Mouse (Mus musculus) CH12.LX (cell line): ENCODE data around the gene Klk7. TPM values are rescaled to one million over a fixed set of nuclear protein-coding genes. Genes with fewer than 3 reads are reported as not detected.

Experiments used
- DNase-seq: peaks from one replicate; pipeline ENCODE4 v3.0.0-alpha.2; 2013; ENCODE audit errors: extremely low read depth
- H3K27ac ChIP-seq: 2 replicates; pipeline ENCODE4 v1.5.1; 2012; ENCODE audit warnings: low read depth, mild to moderate bottlenecking, control low read depth, moderate library complexity; ENCODE audit not compliant: insufficient read depth
- H3K27me3 ChIP-seq: replicated peaks from 2 replicates; pipeline ENCODE3; 2012; ENCODE audit warnings: inconsistent platforms
- H3K36me3 ChIP-seq, 2 experiments: replicated peaks in 1 of 2; 2 replicates each; pipeline versions ENCODE3 to v1.6.1; 2012; ENCODE audit warnings: inconsistent platforms in 1 of 2, low read length in 1 of 2, mild to moderate bottlenecking in 1 of 2, mixed read lengths in 1 of 2, moderate library complexity in 1 of 2; ENCODE audit not compliant: control insufficient read depth in 1 of 2, insufficient read depth in 1 of 2
- H3K4me1 ChIP-seq, 2 experiments: 2 replicates each; pipeline ENCODE4 v1.6.1; 2012; ENCODE audit warnings: inconsistent platforms in 1 of 2, moderate library complexity in 1 of 2; ENCODE audit not compliant: insufficient read depth in 2 of 2, control insufficient read depth in 1 of 2
- H3K4me2 ChIP-seq: 2 replicates; pipeline ENCODE4 v1.6.1; 2012; ENCODE audit warnings: low read depth, mild to moderate bottlenecking, control low read depth; ENCODE audit not compliant: poor library complexity, insufficient read depth, severe bottlenecking
- H3K4me3 ChIP-seq, 3 experiments: fragments of 150-350 bp in 1 of 3; sonication (generic) in 1 of 3; replicated peaks in 1 of 3; 2 replicates each; pipeline versions ENCODE3 to v1.5.1; 2011 to 2012; ENCODE audit warnings: low read depth in 2 of 3, low read length in 2 of 3, mild to moderate bottlenecking in 2 of 3, moderate library complexity in 2 of 3, control low read depth in 1 of 3, improper control_type of control experiment in 1 of 3, inconsistent platforms in 1 of 3, mixed read lengths in 1 of 3; ENCODE audit not compliant: poor library complexity in 1 of 3
- H3K79me2 ChIP-seq: replicated peaks from 2 replicates; pipeline ENCODE4 v1.6.1; 2012; ENCODE audit warnings: mild to moderate bottlenecking, moderate library complexity; ENCODE audit not compliant: control insufficient read depth, poor library complexity, insufficient read depth, severe bottlenecking; ENCODE audit errors: extremely low read depth
- H3K9ac ChIP-seq: 2 replicates; pipeline ENCODE4 v1.6.1; 2012; ENCODE audit warnings: low read depth, mild to moderate bottlenecking, control low read depth, moderate library complexity; ENCODE audit not compliant: insufficient read depth
- H3K9me3 ChIP-seq: replicated peaks from 2 replicates; pipeline ENCODE3; 2012; ENCODE audit warnings: low read length, inconsistent platforms, mixed read lengths
- BHLHE40 ChIP-seq: IDR thresholded peaks from 2 replicates; pipeline ENCODE4 v1.6.1; 2011; ENCODE audit warnings: mild to moderate bottlenecking, low read depth, low read length, improper control_type of control experiment
- E2F4 ChIP-seq: IDR thresholded peaks from 2 replicates; pipeline ENCODE4 v1.6.1; 2011; ENCODE audit warnings: low read depth, low read length, improper control_type of control experiment; ENCODE audit not compliant: insufficient replicate concordance
- ETS1 ChIP-seq: conservative IDR thresholded peaks from 2 replicates; pipeline ENCODE4 v1.6.1; 2012; ENCODE audit warnings: low read depth, mild to moderate bottlenecking, inconsistent platforms, low read length, improper control_type of control experiment, moderate library complexity
- GABPA ChIP-seq: IDR thresholded peaks from 2 replicates; pipeline ENCODE4 v1.6.1; 2012; ENCODE audit warnings: low read depth, low read length, improper control_type of control experiment, inconsistent platforms; ENCODE audit not compliant: insufficient replicate concordance
- HCFC1 ChIP-seq: IDR thresholded peaks from 2 replicates; pipeline ENCODE4 v1.6.1; 2012; ENCODE audit warnings: low read depth, mild to moderate bottlenecking, inconsistent platforms, low read length, improper control_type of control experiment
- IRF4 ChIP-seq: IDR thresholded peaks from 2 replicates; pipeline ENCODE4 v1.6.1; 2014; ENCODE audit warnings: low read depth, mild to moderate bottlenecking, inconsistent platforms, low read length, improper control_type of control experiment
- JUN ChIP-seq: IDR thresholded peaks from 2 replicates; pipeline ENCODE4 v1.6.1; 2011; ENCODE audit warnings: low read depth, mild to moderate bottlenecking, low read length, improper control_type of control experiment, moderate library complexity; ENCODE audit not compliant: insufficient read depth
- MAFK ChIP-seq: IDR thresholded peaks from 2 replicates; pipeline ENCODE4 v1.6.1; 2011; ENCODE audit warnings: low read length, improper control_type of control experiment; ENCODE audit not compliant: insufficient replicate concordance
- MEF2A ChIP-seq: IDR thresholded peaks from 2 replicates; pipeline ENCODE4 v1.6.1; 2014; ENCODE audit warnings: low read depth, mild to moderate bottlenecking, inconsistent platforms, low read length, improper control_type of control experiment, borderline replicate concordance
- MXI1 ChIP-seq: IDR thresholded peaks from 2 replicates; pipeline ENCODE4 v1.6.1; 2011; ENCODE audit warnings: mild to moderate bottlenecking, low read depth, low read length, improper control_type of control experiment
- MYC ChIP-seq: IDR thresholded peaks from 2 replicates; pipeline ENCODE4 v1.6.1; 2011; ENCODE audit warnings: low read depth, mild to moderate bottlenecking, improper control_type of control experiment, low read length
- PAX5 ChIP-seq: IDR thresholded peaks from 2 replicates; pipeline ENCODE4 v1.6.1; 2012; ENCODE audit warnings: low read length, inconsistent platforms, mixed read lengths
- POLR2A ChIP-seq: IDR thresholded peaks from 2 replicates; pipeline ENCODE4 v1.6.1; 2011; ENCODE audit warnings: low read depth, mild to moderate bottlenecking, improper control_type of control experiment, low read length
- SIN3A ChIP-seq: IDR thresholded peaks from 2 replicates; pipeline ENCODE4 v1.6.1; 2012; ENCODE audit warnings: low read length, improper control_type of control experiment, inconsistent platforms
- SMC3 ChIP-seq: IDR thresholded peaks from 2 replicates; pipeline ENCODE4 v1.6.1; 2011; ENCODE audit warnings: low read depth, low read length, improper control_type of control experiment
- TBP ChIP-seq: conservative IDR thresholded peaks from 2 replicates; pipeline ENCODE4 v1.6.1; 2011; ENCODE audit warnings: low read depth, low read length, improper control_type of control experiment
- TCF12 ChIP-seq: IDR thresholded peaks from 2 replicates; pipeline ENCODE4 v1.6.1; 2014; ENCODE audit warnings: low read depth, mild to moderate bottlenecking, inconsistent platforms, low read length, improper control_type of control experiment
- UBTF ChIP-seq: IDR thresholded peaks from 2 replicates; pipeline ENCODE4 v1.6.1; 2012; ENCODE audit warnings: low read depth, mild to moderate bottlenecking, inconsistent platforms, low read length, improper control_type of control experiment, moderate library complexity
- USF1 ChIP-seq: IDR thresholded peaks from 2 replicates; pipeline ENCODE4 v1.6.1; 2014; ENCODE audit warnings: low read depth, mild to moderate bottlenecking, inconsistent platforms, low read length, improper control_type of control experiment
- USF2 ChIP-seq: conservative IDR thresholded peaks from 2 replicates; pipeline ENCODE4 v1.6.1; 2011; ENCODE audit warnings: low read depth, low read length, improper control_type of control experiment
- ZC3H11A ChIP-seq: IDR thresholded peaks from 2 replicates; pipeline ENCODE4 v1.6.1; 2012; ENCODE audit warnings: low read depth, mild to moderate bottlenecking, inconsistent platforms, low read length, improper control_type of control experiment
- ZMIZ1 ChIP-seq: IDR thresholded peaks from 2 replicates; pipeline ENCODE4 v1.6.1; 2012; ENCODE audit warnings: low read depth, mild to moderate bottlenecking, inconsistent platforms, low read length, improper control_type of control experiment
- ZNF384 ChIP-seq: IDR thresholded peaks from 2 replicates; pipeline ENCODE4 v1.6.1; 2012; ENCODE audit warnings: low read depth, low read length, improper control_type of control experiment, inconsistent platforms
- dilution Hi-C: fragments of 300-500 bp; cut with MboI; formaldehyde crosslinking; loops from 2 replicates; pipeline ENCODE4 v1.14.3; 2020; ENCODE audit warnings: low sequenced_read_pairs; ENCODE audit not compliant: extremely low pct_unique_long_range_greater_than_20kb, extremely low pct_ligation_motif_present
- in situ Hi-C: fragments of 300-500 bp; cut with MboI; formaldehyde crosslinking; loops from 3 replicates; pipeline ENCODE4 v1.14.3; 2019; ENCODE audit warnings: low sequenced_read_pairs, low pct_ligation_motif_present, low pct_unique_long_range_greater_than_20kb, mixed read lengths
- polyA plus RNA-seq: library from polyadenylated mRNA; unstranded; fragments of >175 nt; gene quantifications from 2 replicates; pipeline ENCODE4 v1.2.1, GENCODE M21; 2012; ENCODE audit warnings: low read depth; ENCODE audit not compliant: insufficient read length
- total RNA-seq, 2 experiments: library from RNA; depleted of rRNA; stranded (reverse); fragments of 300-350 nt in 1 of 2; fragments of >200 nt in 1 of 2; gene quantifications; 2 replicates each; pipeline ENCODE4 v1.2.3; 2012 to 2014

Gene Klk7
- total and polyA plus RNA-seq, 3 experiments, result not detected

DNA sequence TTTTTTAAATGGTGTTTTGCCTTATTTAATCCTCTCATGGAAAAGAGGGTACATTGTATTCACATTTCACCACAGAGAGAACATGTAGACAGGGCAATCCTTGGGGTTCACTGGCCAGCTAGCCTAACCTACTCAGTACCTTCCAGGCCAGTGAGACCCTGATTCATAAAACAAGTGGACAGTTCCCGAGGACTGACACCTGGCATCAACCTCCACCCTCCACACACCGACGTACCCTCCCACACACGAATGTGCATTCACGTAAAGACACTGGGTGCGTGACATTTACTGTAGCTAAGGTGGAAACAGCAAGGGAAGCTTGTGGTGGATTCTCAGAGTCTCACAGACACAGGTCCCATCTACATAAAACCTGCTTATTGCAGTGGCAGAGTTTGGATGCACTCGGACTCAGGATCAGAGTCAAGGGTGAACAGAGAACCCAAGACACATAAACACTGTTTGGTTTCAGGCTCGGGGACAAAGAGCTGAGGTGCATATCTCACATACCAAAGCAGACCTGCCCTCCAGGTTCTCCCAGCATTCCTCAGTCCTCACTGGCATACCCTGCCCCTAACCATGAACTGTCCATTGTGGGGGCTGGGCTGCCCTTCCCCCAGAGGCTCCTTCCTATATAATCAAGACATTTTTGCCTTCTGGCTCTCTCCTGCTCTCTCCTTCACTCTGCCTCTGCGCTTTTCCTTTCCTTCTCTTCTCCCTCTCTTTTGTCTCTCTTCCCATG, 43.7 kb downstream of the Klk7 start:
- Histone ChIP-seq H3K4me2 (no peak overlapping the region), H3K36me3 (no peaks in the 10 kb centered on the region), H3K79me2 (no peaks in the 10 kb centered on the region), H3K9ac (no peak overlapping the region), H3K9me3 (no peaks in the 10 kb centered on the region), H3K4me3 (no peak overlapping the region), H3K27ac (no peak overlapping the region), H3K27me3 (peaks cover 58% of the 10 kb centered on the region), H3K4me1 (no peaks in the 10 kb centered on the region)
- DNase-seq, result no peak
- dilution Hi-C loops, result no loop called here
- TF ChIP-seq E2F4 (no peak), UBTF (no peak), MEF2A (no peak), SMC3 (no peak), HCFC1 (no peak), TCF12 (no peak), ZMIZ1 (no peak), IRF4 (no peak), USF2 (no peak), ETS1 (no peak), ZC3H11A (no peak), JUN (no peak), USF1 (no peak), BHLHE40 (no peak), ZNF384 (no peak), MAFK (no peak), GABPA (no peak), MXI1 (no peak)
- in situ Hi-C loops, result no loop called here

DNA sequence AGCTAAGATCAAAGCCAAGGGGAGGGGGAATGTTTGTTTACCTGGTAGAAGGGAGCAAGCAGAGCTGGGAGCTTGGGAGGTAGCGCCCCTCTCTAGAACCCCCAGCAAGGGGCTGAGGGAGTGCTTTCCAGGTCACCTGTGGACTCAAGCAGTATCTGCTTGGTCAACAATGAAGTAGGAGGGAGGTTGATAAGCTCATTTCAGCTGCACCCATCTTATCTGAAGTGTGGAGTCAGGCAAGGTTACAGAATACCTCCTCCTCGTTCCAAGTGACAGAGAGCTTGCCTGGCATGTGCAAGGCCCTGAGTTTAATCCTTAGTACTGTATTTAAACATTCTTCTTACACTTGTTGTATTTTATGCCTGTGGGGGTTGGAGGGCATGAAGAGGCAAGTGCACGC, 44.6 kb downstream of the Klk7 start:
- Histone ChIP-seq H3K4me2 (no peak overlapping the region), H3K9me3 (no peaks in the 10 kb centered on the region), H3K27me3 (peaks cover 59% of the 10 kb centered on the region), H3K79me2 (no peaks in the 10 kb centered on the region), H3K4me3 (no peak overlapping the region), H3K36me3 (no peaks in the 10 kb centered on the region), H3K27ac (no peak overlapping the region), H3K4me1 (no peaks in the 10 kb centered on the region; a peak in 1 of 4 replicates), H3K9ac (no peak overlapping the region)
- DNase-seq, result no peak
- TF ChIP-seq USF2 (no peak), MYC (no peak), SIN3A (no peak), ETS1 (no peak), PAX5 (no peak), POLR2A (no peak), E2F4 (no peak), ZNF384 (no peak), IRF4 (no peak), TBP (no peak), JUN (no peak)
- dilution Hi-C loops, result no loop called here
- in situ Hi-C loops, result no loop called here
